Mouse (Mus musculus) stomach, postnatal 0 days (tissue): ENCODE data around the gene Catip.

Experiments used
- CTCF ChIP-seq: IDR thresholded peaks from 2 replicates; pipeline ENCODE4 v1.5.1; 2016; ENCODE audit warnings: antibody characterized with exemption, low read depth, mild to moderate bottlenecking, moderate library complexity
- EP300 ChIP-seq: optimal IDR thresholded peaks from 2 replicates; pipeline ENCODE3; 2016; ENCODE audit warnings: antibody characterized with exemption

- TF ChIP-seq CTCF (no peak), EP300 (no peak)
Observed at GRCm38 (mm10) chr1:74364270-74364669, 2.4 kb downstream of the Catip start.
